Mouse (Mus musculus): ENCODE data around the gene Tprgl. TPM values are rescaled to one million over a fixed set of nuclear protein-coding genes. Genes with fewer than 3 reads are reported as not detected.

Tprgl gene
- polyA plus RNA-seq, 1 experiment from 2014 or later, result 159 TPM

- H3K4me3 ChIP-seq, result no peak overlapping the region
- peaks cover 7% of the 10 kb centered on the region for H3K4me1 ChIP-seq
- no peak overlapping the region for H3K27ac ChIP-seq
- no peaks in the 10 kb centered on the region for H3K36me3 ChIP-seq
- no peak overlapping the region for H3K4me2 ChIP-seq (replicated peaks)
- H3K9ac ChIP-seq, result no peak overlapping the region
- H3K9me3 ChIP-seq (replicated peaks), result no peaks in the 10 kb centered on the region
- no peak for ATAC-seq (ENCODE audit: low FRiP score)
- H3K27me3 ChIP-seq, result peaks cover 68% of the 10 kb centered on the region
- WGBS, result 57% methylated on average over 4 of the region's 4 CpGs
These were observed 25.7 kb downstream of the Tprgl start for GRCm38 (mm10) chr4:154134803-154135202.

- no peak overlapping the region for H3K9ac ChIP-seq
- H3K27me3 ChIP-seq, result peaks cover 41% of the 10 kb centered on the region
- WGBS, result 86% methylated on average over 4 of the region's 4 CpGs
- no peak for ATAC-seq (ENCODE audit: low FRiP score)
- no peaks in the 10 kb centered on the region for H3K36me3 ChIP-seq
- no peaks in the 10 kb centered on the region for H3K9me3 ChIP-seq (replicated peaks)
- H3K4me3 ChIP-seq, result no peak overlapping the region
- H3K4me1 ChIP-seq, result no peaks in the 10 kb centered on the region
- H3K4me2 ChIP-seq (replicated peaks), result no peak overlapping the region
- H3K27ac ChIP-seq, result no peak overlapping the region
These were observed 28.6 kb downstream of the Tprgl start for GRCm38 (mm10) chr4:154131894-154132293.

- Histone ChIP-seq H3K36me3 (no peaks in the 10 kb centered on the region), H3K4me2 (replicated peaks) (no peak overlapping the region), H3K4me1 (no peaks in the 10 kb centered on the region), H3K9ac (no peak overlapping the region), H3K4me3 (no peak overlapping the region), H3K27me3 (peaks cover 22% of the 10 kb centered on the region), H3K9me3 (replicated peaks) (no peaks in the 10 kb centered on the region), H3K27ac (no peak overlapping the region)
- no peak for ATAC-seq (ENCODE audit: low FRiP score)
These were observed 30.5 kb downstream of the Tprgl start for GRCm38 (mm10) chr4:154129950-154130349.

- WGBS, result 70% methylated on average over 3 of the region's 3 CpGs
- H3K27ac ChIP-seq, result no peak overlapping the region
- H3K4me3 ChIP-seq, result no peak overlapping the region
- no peak overlapping the region for H3K9ac ChIP-seq
- ATAC-seq (ENCODE audit: low FRiP score), result no peak
- H3K36me3 ChIP-seq, result no peaks in the 10 kb centered on the region
- peaks cover 7% of the 10 kb centered on the region for H3K27me3 ChIP-seq
- H3K9me3 ChIP-seq (replicated peaks), result no peaks in the 10 kb centered on the region
- H3K4me2 ChIP-seq (replicated peaks), result no peak overlapping the region
- H3K4me1 ChIP-seq, result no peaks in the 10 kb centered on the region
These were observed 33.2 kb downstream of the Tprgl start for GRCm38 (mm10) chr4:154127273-154127672.

GRCm38 (mm10) chr4:154125202-154125601 is 35.3 kb downstream of the Tprgl start:
- ATAC-seq (ENCODE audit: low FRiP score), result no peak
- H3K27me3 ChIP-seq, result peaks cover 10% of the 10 kb centered on the region
- H3K36me3 ChIP-seq, result no peaks in the 10 kb centered on the region
- 71% methylated on average over 5 of the region's 5 CpGs for WGBS
- H3K9ac ChIP-seq, result no peak overlapping the region
- H3K4me1 ChIP-seq, result no peaks in the 10 kb centered on the region
- H3K27ac ChIP-seq, result no peak overlapping the region
- H3K9me3 ChIP-seq (replicated peaks), result no peaks in the 10 kb centered on the region
- H3K4me2 ChIP-seq (replicated peaks), result no peak overlapping the region
- H3K4me3 ChIP-seq, result no peak overlapping the region

- Histone ChIP-seq H3K9ac (no peak overlapping the region), H3K27me3 (peaks cover 10% of the 10 kb centered on the region), H3K36me3 (no peaks in the 10 kb centered on the region), H3K4me1 (no peaks in the 10 kb centered on the region), H3K4me2 (replicated peaks) (no peak overlapping the region), H3K27ac (no peak overlapping the region), H3K9me3 (replicated peaks) (no peaks in the 10 kb centered on the region), H3K4me3 (no peak overlapping the region)
- 84% methylated on average over 6 of the region's 6 CpGs for WGBS
- no peak for ATAC-seq (ENCODE audit: low FRiP score)
These were observed 36.9 kb downstream of the Tprgl start for GRCm38 (mm10) chr4:154123553-154123952.

GRCm38 (mm10) chr4:154122374-154122773 is 38.1 kb downstream of the Tprgl start:
- Histone ChIP-seq H3K27ac (no peak overlapping the region), H3K27me3 (peaks cover 8% of the 10 kb centered on the region; the same call in 1 of the 2 replicates), H3K4me3 (no peak overlapping the region), H3K36me3 (no peaks in the 10 kb centered on the region), H3K4me1 (no peaks in the 10 kb centered on the region), H3K9ac (no peak overlapping the region), H3K9me3 (replicated peaks) (no peaks in the 10 kb centered on the region), H3K4me2 (replicated peaks) (no peak overlapping the region)
- 78% methylated on average over 7 of the region's 7 CpGs for WGBS
- no peak for ATAC-seq (ENCODE audit: low FRiP score)

GRCm38 (mm10) chr4:154121800-154122199 is 38.7 kb downstream of the Tprgl start:
- Histone ChIP-seq H3K9ac (no peak overlapping the region), H3K9me3 (replicated peaks) (no peaks in the 10 kb centered on the region), H3K27ac (no peak overlapping the region), H3K27me3 (peaks cover 8% of the 10 kb centered on the region; the same call in 1 of the 2 replicates), H3K36me3 (no peaks in the 10 kb centered on the region), H3K4me3 (no peak overlapping the region), H3K4me1 (no peaks in the 10 kb centered on the region), H3K4me2 (replicated peaks) (no peak overlapping the region)
- 75% methylated on average over 11 of the region's 11 CpGs for WGBS
- no peak for ATAC-seq (ENCODE audit: low FRiP score)

GRCm38 (mm10) chr4:154119208-154119607 is 41.3 kb downstream of the Tprgl start:
- no peak overlapping the region for H3K27ac ChIP-seq
- 80% methylated on average over 9 of the region's 9 CpGs for WGBS

GRCm38 (mm10) chr4:154118782-154119181 is 41.7 kb downstream of the Tprgl start:
- H3K9ac ChIP-seq, result no peak overlapping the region
- WGBS, result 65% methylated on average over 9 of the region's 9 CpGs
- H3K9me3 ChIP-seq (replicated peaks), result no peaks in the 10 kb centered on the region
- no peak overlapping the region for H3K4me2 ChIP-seq (replicated peaks)
- H3K4me1 ChIP-seq, result no peaks in the 10 kb centered on the region
- no peak for ATAC-seq (ENCODE audit: low FRiP score)
- no peak overlapping the region for H3K4me3 ChIP-seq
- no peaks in the 10 kb centered on the region for H3K36me3 ChIP-seq
- H3K27ac ChIP-seq, result no peak overlapping the region
- H3K27me3 ChIP-seq, result peaks cover 8% of the 10 kb centered on the region; the same call in 1 of the 2 replicates

More at GRCm38 (mm10) chr4:154119208-154119607, 41.3 kb downstream of the Tprgl start:
- Histone ChIP-seq H3K4me3 (no peak overlapping the region), H3K27me3 (peaks cover 8% of the 10 kb centered on the region; the same call in 1 of the 2 replicates), H3K4me2 (replicated peaks) (no peak overlapping the region), H3K9ac (no peak overlapping the region), H3K4me1 (no peaks in the 10 kb centered on the region), H3K36me3 (no peaks in the 10 kb centered on the region), H3K9me3 (replicated peaks) (no peaks in the 10 kb centered on the region)
- ATAC-seq (ENCODE audit: low FRiP score), result no peak

- WGBS, result 45% methylated on average over 7 of the region's 7 CpGs
These were observed 44.0 kb downstream of the Tprgl start for GRCm38 (mm10) chr4:154116421-154116820.

GRCm38 (mm10) chr4:154109850-154110243 is 50.6 kb downstream of the Tprgl start:
- Histone ChIP-seq H3K36me3 (no peaks in the 10 kb centered on the region), H3K9ac (no peak overlapping the region), H3K27me3 (peaks cover 22% of the 10 kb centered on the region; the same call in 1 of the 2 replicates), H3K4me1 (peaks cover 5% of the 10 kb centered on the region), H3K4me3 (no peak overlapping the region), H3K27ac (no peak overlapping the region), H3K9me3 (replicated peaks) (no peaks in the 10 kb centered on the region), H3K4me2 (replicated peaks) (no peak overlapping the region)
- ATAC-seq (ENCODE audit: low FRiP score), result no peak
- 82% methylated on average over 11 of the region's 11 CpGs for WGBS

More at GRCm38 (mm10) chr4:154116421-154116820, 44.0 kb downstream of the Tprgl start:
- H3K4me1 ChIP-seq, result no peaks in the 10 kb centered on the region
- H3K4me3 ChIP-seq, result no peak overlapping the region
- no peak overlapping the region for H3K4me2 ChIP-seq (replicated peaks)
- no peak overlapping the region for H3K27ac ChIP-seq
- no peaks in the 10 kb centered on the region for H3K36me3 ChIP-seq
- H3K27me3 ChIP-seq, result no peaks in the 10 kb centered on the region
- ATAC-seq (ENCODE audit: low FRiP score), result no peak
- H3K9ac ChIP-seq, result no peak overlapping the region
- H3K9me3 ChIP-seq (replicated peaks), result no peaks in the 10 kb centered on the region

- Histone ChIP-seq H3K9ac (no peak overlapping the region), H3K4me1 (peaks cover 5% of the 10 kb centered on the region), H3K9me3 (replicated peaks) (no peaks in the 10 kb centered on the region), H3K4me2 (replicated peaks) (no peak overlapping the region), H3K27me3 (peaks cover 28% of the 10 kb centered on the region; the same call in 1 of the 2 replicates), H3K4me3 (no peak overlapping the region), H3K36me3 (no peaks in the 10 kb centered on the region), H3K27ac (no peak overlapping the region)
- no peak for ATAC-seq (ENCODE audit: low FRiP score)
- WGBS, result 64% methylated on average over 18 of the region's 18 CpGs
These were observed 51.1 kb downstream of the Tprgl start for GRCm38 (mm10) chr4:154109216-154109849.

All from hindbrain, embryonic 12.5 days (tissue).